Mouse (Mus musculus) spleen, postnatal 4 days (tissue): ENCODE results near the gene Vangl1.
"Not testable (repeated sequence)": the region's sequence is repeated elsewhere in the genome, so short reads cannot be mapped to it uniquely, and the experiment has no call there.

Experiments
- DNase-seq, 2 experiments: peaks; one replicate each; pipeline ENCODE4 v3.0.0; 2022; ENCODE audit warnings: low spot score in 2 of 2

The Vangl1 gene

GRCm38 (mm10) chr3:102169197-102169905 is 35.1 kb downstream of the Vangl1 start:
- peak in 1 of 2 experiments; percentile 42 for DNase-seq

DNA sequence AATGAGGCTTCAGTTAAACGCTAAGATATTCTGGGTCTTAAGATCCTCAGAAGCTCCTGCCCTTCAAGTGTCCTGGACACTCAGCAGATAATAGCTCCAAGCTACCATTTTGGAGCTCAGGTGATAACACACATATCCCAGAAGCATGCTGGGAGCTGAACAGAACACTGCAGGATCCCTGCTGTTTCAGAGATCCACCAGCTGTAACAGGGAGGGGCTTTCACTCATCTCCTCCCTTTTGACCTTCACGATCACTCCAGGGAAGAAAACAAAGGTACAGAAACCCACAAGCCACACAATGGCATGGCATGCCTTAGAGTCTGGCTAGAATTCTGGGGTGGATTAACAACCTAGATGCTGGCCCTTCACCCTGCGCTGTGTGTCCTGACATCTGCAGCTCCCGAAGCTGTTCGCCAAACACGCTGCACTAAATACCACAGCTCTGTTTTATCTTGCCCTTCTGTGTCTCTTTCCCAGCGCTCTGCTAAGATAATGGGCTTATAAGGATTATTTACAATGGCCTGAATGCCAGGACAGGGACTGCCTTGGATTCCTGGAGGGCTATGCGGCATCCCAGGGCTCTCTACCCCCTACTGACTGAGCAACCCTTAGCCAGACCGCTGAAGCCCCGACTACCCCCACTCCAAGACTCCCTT is 36.8 kb downstream of the Vangl1 start:
- DNase-seq, result no peak

DNA sequence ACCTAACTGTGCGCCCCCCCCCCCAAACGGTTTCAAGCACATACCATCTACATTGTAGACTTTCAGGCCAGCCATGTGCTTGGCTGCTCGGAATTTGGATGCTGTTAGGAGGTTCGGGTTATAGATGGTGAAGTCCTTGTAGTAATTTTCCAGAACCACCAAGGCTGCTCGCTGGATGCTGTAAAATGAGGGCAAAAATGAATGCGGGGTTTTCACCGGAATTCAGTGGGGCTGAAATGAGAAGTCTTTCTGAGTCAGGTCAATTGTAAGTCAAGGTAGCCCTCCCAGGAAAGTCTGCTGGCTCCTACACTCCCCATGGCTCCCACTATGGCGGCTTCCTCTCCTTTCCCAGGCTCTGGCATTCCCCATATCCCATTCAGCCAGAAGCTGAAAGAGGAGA is 37.7 kb downstream of the Vangl1 start:
- no peak for DNase-seq

- peak; percentile 45 to 73 for DNase-seq
Observed at GRCm38 (mm10) chr3:102166287-102166620, 38.2 kb downstream of the Vangl1 start.

GRCm38 (mm10) chr3:102165536-102166286 is 38.8 kb downstream of the Vangl1 start:
- DNase-seq, result peak; percentile 89 to 91

DNA sequence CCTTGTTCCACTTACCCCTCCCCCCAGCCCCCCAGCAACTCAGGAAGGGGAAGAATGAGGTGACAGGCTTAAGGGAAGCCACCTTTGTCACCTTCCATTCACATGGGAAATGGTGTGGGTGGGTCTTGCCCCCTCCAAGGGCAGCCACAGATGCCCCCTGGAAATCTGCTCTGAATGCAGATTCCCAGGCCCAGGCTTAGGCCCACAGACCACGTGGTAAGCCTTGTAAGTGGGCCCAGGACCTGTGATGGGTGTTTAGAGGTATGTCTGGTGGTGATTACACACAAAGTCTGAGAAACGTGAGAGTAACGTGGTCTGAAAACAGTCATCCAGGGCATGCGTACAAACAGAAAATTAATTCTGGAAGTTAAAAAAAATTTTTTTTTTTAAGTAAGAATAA is 39.6 kb downstream of the Vangl1 start:
- DNase-seq, result peak in 1 of 2 experiments; percentile 34

DNA sequence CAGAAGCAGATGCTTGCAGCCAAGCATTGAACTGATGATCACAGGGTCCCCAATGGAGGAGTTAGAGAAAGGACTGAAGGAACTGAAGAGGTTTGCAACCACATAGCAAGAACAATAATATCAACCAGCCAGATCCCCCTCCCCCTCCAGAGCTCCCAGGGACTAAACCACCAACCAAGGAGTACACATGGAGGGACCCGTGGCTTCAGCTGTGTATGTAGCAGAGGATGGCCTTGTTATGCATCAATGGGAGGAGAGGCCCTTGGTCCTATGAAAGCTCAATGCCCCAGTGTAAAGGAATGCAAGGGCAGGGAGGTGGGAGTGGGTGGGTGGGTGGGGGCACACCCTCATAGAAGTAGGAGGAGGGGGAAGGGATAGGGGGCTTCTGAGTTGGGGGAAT is 40.6 kb downstream of the Vangl1 start:
- DNase-seq, result not testable (repeated sequence)

DNA sequence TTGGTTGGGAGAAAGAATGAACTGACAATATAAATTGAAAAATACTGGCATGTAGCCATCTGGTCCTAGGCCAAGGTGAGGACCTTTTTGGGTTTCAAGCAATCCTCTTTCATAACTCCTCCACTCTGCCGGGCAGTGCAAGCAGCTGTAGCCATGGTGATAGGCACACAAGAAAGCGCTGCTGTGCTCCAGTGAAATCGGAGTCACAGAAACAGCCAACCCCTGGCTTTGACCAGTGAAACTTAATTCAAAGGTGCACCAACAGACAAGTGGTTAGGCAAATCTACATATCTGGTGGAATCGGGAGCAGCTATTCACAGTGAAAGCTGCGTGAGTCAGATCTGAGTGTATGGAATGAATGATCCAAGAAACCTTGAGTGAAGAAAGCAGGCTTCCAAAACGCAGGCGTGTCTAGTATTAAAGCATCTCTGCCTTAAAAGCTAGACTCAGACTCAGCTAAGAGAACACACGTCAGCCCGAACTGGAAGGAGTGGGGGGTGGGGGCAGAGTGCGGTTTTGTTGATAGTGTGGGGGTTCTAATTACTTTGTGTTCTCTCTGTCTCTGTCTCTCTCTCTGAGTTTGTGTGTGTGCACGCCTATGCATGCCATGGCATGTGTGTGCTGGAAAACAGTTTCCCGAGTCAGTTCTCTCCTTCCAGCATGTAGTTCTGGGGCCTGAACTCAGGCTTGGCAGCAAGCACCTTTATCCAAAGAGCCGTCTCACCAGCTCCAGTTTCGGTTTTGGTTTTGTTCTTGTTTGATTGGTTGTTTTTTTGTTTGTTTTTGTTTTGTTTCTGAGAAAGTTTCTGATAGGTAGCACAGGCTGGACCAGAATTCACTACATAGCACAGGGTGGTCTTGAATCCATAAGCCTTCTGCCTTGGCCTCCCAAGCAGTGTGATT is 44.8 kb downstream of the Vangl1 start:
- no peak for DNase-seq

- no peak for DNase-seq
Observed at GRCm38 (mm10) chr3:102158759-102159422, 45.6 kb downstream of the Vangl1 start.

- no peak for DNase-seq
Observed at GRCm38 (mm10) chr3:102157652-102158051, 46.8 kb downstream of the Vangl1 start.

GRCm38 (mm10) chr3:102156737-102157136 is 47.8 kb downstream of the Vangl1 start:
- DNase-seq, result no peak

- no peak for DNase-seq
Observed at GRCm38 (mm10) chr3:102154107-102154506, 50.4 kb downstream of the Vangl1 start.

GRCm38 (mm10) chr3:102152872-102153271 is 51.6 kb downstream of the Vangl1 start:
- no peak for DNase-seq

GRCm38 (mm10) chr3:102152471-102152870 is 52.0 kb downstream of the Vangl1 start:
- DNase-seq, result no peak

- DNase-seq, result no peak
Observed at GRCm38 (mm10) chr3:102151850-102152249, 52.6 kb downstream of the Vangl1 start.

- DNase-seq, result no peak
Observed at GRCm38 (mm10) chr3:102149941-102150340, 54.6 kb downstream of the Vangl1 start.

DNA sequence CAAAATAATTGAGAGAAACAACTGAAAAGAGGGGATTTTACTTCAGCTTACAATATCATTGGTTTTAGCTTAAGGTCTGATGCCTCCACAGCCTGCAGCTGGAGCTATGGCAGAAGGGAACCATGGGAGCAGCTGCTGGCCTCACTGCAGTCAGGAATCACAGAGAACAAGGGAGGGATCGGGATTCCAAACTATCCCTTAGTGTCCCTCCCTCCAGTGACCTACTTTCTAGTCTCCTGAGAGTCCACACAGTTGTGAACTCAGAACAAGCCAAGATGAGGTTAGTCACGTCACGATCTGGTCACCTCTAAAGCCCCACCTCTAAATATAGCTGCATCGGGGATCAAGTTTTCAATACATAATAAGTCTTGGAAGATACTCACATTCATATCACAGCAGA is 57.3 kb downstream of the Vangl1 start:
- DNase-seq, result no peak

GRCm38 (mm10) chr3:102146428-102146827 is 58.1 kb downstream of the Vangl1 start:
- DNase-seq, result no peak

DNA sequence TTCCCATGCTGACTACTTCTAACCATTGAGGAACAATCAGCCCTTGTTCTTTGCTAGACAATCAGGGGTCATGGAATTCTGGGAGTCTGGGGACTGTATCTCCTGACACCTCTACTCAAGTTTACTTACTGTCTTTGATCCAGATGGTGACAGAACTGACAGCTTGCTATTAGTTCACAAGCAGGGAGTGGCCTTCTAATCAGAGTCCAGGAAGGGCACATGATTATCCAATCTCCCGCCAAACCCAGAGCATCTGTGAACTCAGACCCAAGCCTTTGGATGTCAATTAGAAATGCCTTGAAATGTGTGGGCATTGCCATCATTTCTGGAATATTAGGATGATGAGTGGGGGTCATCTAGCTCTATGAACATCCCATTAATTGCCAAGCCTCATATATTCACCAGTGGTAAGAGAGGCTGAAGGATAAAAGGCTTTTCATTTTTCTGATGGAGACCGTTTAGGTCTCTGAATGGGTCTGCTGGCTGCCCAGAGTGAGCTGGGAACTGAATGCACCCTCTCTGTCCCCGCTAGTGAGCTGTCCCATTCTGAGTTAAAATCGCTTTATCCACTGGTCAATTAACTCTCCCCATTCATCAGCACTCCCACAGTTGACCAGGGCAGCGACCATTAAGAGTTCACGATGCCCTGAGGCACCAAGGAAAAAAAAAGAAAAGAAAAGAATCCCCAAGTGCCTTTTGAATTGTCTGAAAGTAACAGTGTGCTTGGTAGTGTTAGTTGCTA is 58.7 kb downstream of the Vangl1 start:
- DNase-seq, result peak in 1 of 2 experiments; percentile 31

GRCm38 (mm10) chr3:102144401-102144800 is 60.1 kb downstream of the Vangl1 start:
- peak; percentile 51 to 69 for DNase-seq
